Mouse (Mus musculus): ENCODE measurements at regions not wholly inside any gene's neighbourhood (a gene's known extent, or its start where the extent isn't known, plus 50 kb on each side); places are given as distances from the start of the nearest gene placed in this dataset.

GRCm38 (mm10) chr13:44413305-44413704, 316.0 kb upstream of the Jarid2 start:
- H3ac ChIP-seq (ENCODE audit: control insufficient read depth, insufficient read length, low read depth) = no peak overlapping the region
- H3K79me3 ChIP-seq (ENCODE audit: low read depth) = no peaks in the 10 kb centered on the region
- no peaks in the 10 kb centered on the region for H3K36me3 ChIP-seq (ENCODE audit: control insufficient read depth, insufficient read depth)
- H3K79me2 ChIP-seq (ENCODE audit: control insufficient read depth, insufficient read depth) = no peaks in the 10 kb centered on the region
- TF ChIP-seq USF1 (IDR thresholded peaks at IDR 0.05; ENCODE audit: low read depth) = no peak
- TF ChIP-seq CTCF (IDR thresholded peaks at IDR 0.05; ENCODE audit: control insufficient read depth, insufficient read depth, insufficient read length) = no peak
- no peak for TF ChIP-seq MYOG (IDR thresholded peaks at IDR 0.05; ENCODE audit: control insufficient read depth, extremely low read depth, insufficient read length)
- TF ChIP-seq MAX (IDR thresholded peaks at IDR 0.05) = no peak
- no peak for TF ChIP-seq FOSL1 (IDR thresholded peaks at IDR 0.05; ENCODE audit: insufficient read depth, low read length, poor library complexity, severe bottlenecking)
- no peak for TF ChIP-seq CEBPB (IDR thresholded peaks at IDR 0.05; ENCODE audit: low read depth)
- no peak for TF ChIP-seq MYOD1 (IDR thresholded peaks at IDR 0.05; ENCODE audit: control insufficient read depth, insufficient read length, low read depth)
- no peak overlapping the region for H3K4me3 ChIP-seq (ENCODE audit: insufficient read depth, poor library complexity, severe bottlenecking)
- H3K27me3 ChIP-seq (ENCODE audit: control insufficient read depth, insufficient read depth, insufficient read length) = no peaks in the 10 kb centered on the region

- Histone ChIP-seq H3K36me3 (ENCODE audit: control insufficient read depth, insufficient read depth) (no peaks in the 10 kb centered on the region), H3ac (ENCODE audit: control insufficient read depth, insufficient read length, low read depth) (no peak overlapping the region), H3K79me3 (ENCODE audit: low read depth) (no peaks in the 10 kb centered on the region), H3K27me3 (ENCODE audit: control insufficient read depth, insufficient read depth, insufficient read length) (no peaks in the 10 kb centered on the region), H3K4me3 (ENCODE audit: insufficient read depth, poor library complexity, severe bottlenecking) (no peak overlapping the region), H3K79me2 (ENCODE audit: control insufficient read depth, insufficient read depth) (no peaks in the 10 kb centered on the region)
- no peak for TF ChIP-seq USF1 (IDR thresholded peaks at IDR 0.05; ENCODE audit: low read depth)
- no peak for TF ChIP-seq CTCF (IDR thresholded peaks at IDR 0.05; ENCODE audit: control insufficient read depth, insufficient read depth, insufficient read length)
- no peak for TF ChIP-seq MYOG (IDR thresholded peaks at IDR 0.05; ENCODE audit: control insufficient read depth, extremely low read depth, insufficient read length)
- TF ChIP-seq FOSL1 (IDR thresholded peaks at IDR 0.05; ENCODE audit: insufficient read depth, low read length, poor library complexity, severe bottlenecking) = no peak
- TF ChIP-seq MAX (IDR thresholded peaks at IDR 0.05) = no peak
- no peak for TF ChIP-seq CEBPB (IDR thresholded peaks at IDR 0.05; ENCODE audit: low read depth)
- TF ChIP-seq MYOD1 (IDR thresholded peaks at IDR 0.05; ENCODE audit: control insufficient read depth, insufficient read length, low read depth) = no peak
These were observed 313.3 kb upstream of the Jarid2 start for GRCm38 (mm10) chr13:44415971-44416370.

- no peak overlapping the region for H3K4me3 ChIP-seq (ENCODE audit: insufficient read depth, poor library complexity, severe bottlenecking)
- H3K36me3 ChIP-seq (ENCODE audit: control insufficient read depth, insufficient read depth) = no peaks in the 10 kb centered on the region
- no peaks in the 10 kb centered on the region for H3K79me2 ChIP-seq (ENCODE audit: control insufficient read depth, insufficient read depth)
- H3K79me3 ChIP-seq (ENCODE audit: low read depth) = no peaks in the 10 kb centered on the region
- no peaks in the 10 kb centered on the region for H3K27me3 ChIP-seq (ENCODE audit: control insufficient read depth, insufficient read depth, insufficient read length)
- H3ac ChIP-seq (ENCODE audit: control insufficient read depth, insufficient read length, low read depth) = no peak overlapping the region
- TF ChIP-seq MYOG (IDR thresholded peaks at IDR 0.05; ENCODE audit: control insufficient read depth, extremely low read depth, insufficient read length) (no peak), CTCF (IDR thresholded peaks at IDR 0.05; ENCODE audit: control insufficient read depth, insufficient read depth, insufficient read length) (no peak), MAX (IDR thresholded peaks at IDR 0.05) (no peak), MYOD1 (IDR thresholded peaks at IDR 0.05; ENCODE audit: control insufficient read depth, insufficient read length, low read depth) (no peak), FOSL1 (IDR thresholded peaks at IDR 0.05; ENCODE audit: insufficient read depth, low read length, poor library complexity, severe bottlenecking) (no peak), CEBPB (IDR thresholded peaks at IDR 0.05; ENCODE audit: low read depth) (no peak), USF1 (IDR thresholded peaks at IDR 0.05; ENCODE audit: low read depth) (no peak)
These were observed 312.3 kb upstream of the Jarid2 start for GRCm38 (mm10) chr13:44416986-44417385.

GRCm38 (mm10) chr13:44419056-44419455, 310.2 kb upstream of the Jarid2 start:
- TF ChIP-seq CEBPB (IDR thresholded peaks at IDR 0.05; ENCODE audit: low read depth) = no peak
- no peak for TF ChIP-seq MYOG (IDR thresholded peaks at IDR 0.05; ENCODE audit: control insufficient read depth, extremely low read depth, insufficient read length)
- TF ChIP-seq FOSL1 (IDR thresholded peaks at IDR 0.05; ENCODE audit: insufficient read depth, low read length, poor library complexity, severe bottlenecking) = no peak
- no peak for TF ChIP-seq CTCF (IDR thresholded peaks at IDR 0.05; ENCODE audit: control insufficient read depth, insufficient read depth, insufficient read length)
- no peak for TF ChIP-seq MAX (IDR thresholded peaks at IDR 0.05)
- TF ChIP-seq MYOD1 (IDR thresholded peaks at IDR 0.05; ENCODE audit: control insufficient read depth, insufficient read length, low read depth) = no peak
- no peak for TF ChIP-seq USF1 (IDR thresholded peaks at IDR 0.05; ENCODE audit: low read depth)
- Histone ChIP-seq H3K4me3 (ENCODE audit: insufficient read depth, poor library complexity, severe bottlenecking) (no peak overlapping the region), H3K79me2 (ENCODE audit: control insufficient read depth, insufficient read depth) (no peaks in the 10 kb centered on the region)

GRCm38 (mm10) chr13:44419472-44420226, 309.6 kb upstream of the Jarid2 start:
- Histone ChIP-seq H3K36me3 (ENCODE audit: control insufficient read depth, insufficient read depth) (no peaks in the 10 kb centered on the region), H3K4me3 (ENCODE audit: insufficient read depth, poor library complexity, severe bottlenecking) (no peak overlapping the region), H3ac (ENCODE audit: control insufficient read depth, insufficient read length, low read depth) (no peak overlapping the region), H3K79me2 (ENCODE audit: control insufficient read depth, insufficient read depth) (no peaks in the 10 kb centered on the region), H3K27me3 (ENCODE audit: control insufficient read depth, insufficient read depth, insufficient read length) (no peaks in the 10 kb centered on the region), H3K79me3 (ENCODE audit: low read depth) (no peaks in the 10 kb centered on the region)
- TF ChIP-seq CTCF (IDR thresholded peaks at IDR 0.05; ENCODE audit: control insufficient read depth, insufficient read depth, insufficient read length) (no peak), CEBPB (IDR thresholded peaks at IDR 0.05; ENCODE audit: low read depth) (no peak), FOSL1 (IDR thresholded peaks at IDR 0.05; ENCODE audit: insufficient read depth, low read length, poor library complexity, severe bottlenecking) (no peak)

More at GRCm38 (mm10) chr13:44419056-44419455, 310.2 kb upstream of the Jarid2 start:
- Histone ChIP-seq H3K79me3 (ENCODE audit: low read depth) (no peaks in the 10 kb centered on the region), H3ac (ENCODE audit: control insufficient read depth, insufficient read length, low read depth) (no peak overlapping the region), H3K36me3 (ENCODE audit: control insufficient read depth, insufficient read depth) (no peaks in the 10 kb centered on the region), H3K27me3 (ENCODE audit: control insufficient read depth, insufficient read depth, insufficient read length) (no peaks in the 10 kb centered on the region)

Measured in C2C12 (cell line).